Mouse (Mus musculus) cerebellum, postnatal 10 days (tissue): ENCODE measurements around the gene Stab1.
A peak's percentile ranks its signal among the peaks of the same experiment; 100 is the strongest.

Source experiments
- DNase-seq, 2 experiments: peaks; one replicate each; pipeline ENCODE4 v3.0.0; 2021; ENCODE audit warnings: mixed read lengths in 2 of 2

The Stab1 gene

GRCm38 (mm10) chr14:31130236-31131220 is 37.9 kb downstream of the Stab1 start, which contains the start of gene Nt5dc2:
TSS of gene Nt5dc2 (plus strand) at chr14:31131053.
- peak; percentile 96 to 98 for DNase-seq

- DNase-seq = peak; percentile 73 to 80
Observed at GRCm38 (mm10) chr14:31129326-31130235, 38.9 kb downstream of the Stab1 start.

GRCm38 (mm10) chr14:31128826-31129219 is 39.6 kb downstream of the Stab1 start, which contains the start of gene Smim4:
TSS of gene Smim4 (minus strand) at chr14:31128956.
- peak; percentile 98 to 99 for DNase-seq

GRCm38 (mm10) chr14:31128101-31128825 is 40.2 kb downstream of the Stab1 start:
- DNase-seq = peak; percentile 61 to 70

GRCm38 (mm10) chr14:31126826-31127225 is 41.6 kb downstream of the Stab1 start:
- no peak for DNase-seq

GRCm38 (mm10) chr14:31125106-31126075 is 43.0 kb downstream of the Stab1 start:
- no peak for DNase-seq

- no peak for DNase-seq
Observed at GRCm38 (mm10) chr14:31115522-31115921, 52.9 kb downstream of the Stab1 start.

GRCm38 (mm10) chr14:31114011-31114410 is 54.4 kb downstream of the Stab1 start:
- DNase-seq = no peak

GRCm38 (mm10) chr14:31112187-31112586 is 56.3 kb downstream of the Stab1 start:
- DNase-seq = no peak

- DNase-seq = no peak
Observed at GRCm38 (mm10) chr14:31110613-31111012, 57.8 kb downstream of the Stab1 start.

GRCm38 (mm10) chr14:31105156-31105555 is 63.3 kb downstream of the Stab1 start:
- no peak for DNase-seq

- no peak for DNase-seq
Observed at GRCm38 (mm10) chr14:31089918-31090317, 78.5 kb downstream of the Stab1 start.
